Mouse (Mus musculus): ENCODE results near the gene Igfbp4.

GRCm38 (mm10) chr11:99045159-99045889 is 4.3 kb downstream of the Igfbp4 start:
- TF ChIP-seq ZNF384 (IDR thresholded peaks at IDR 0.05; ENCODE audit: low read depth, low read length) (no peak), MAFK (IDR thresholded peaks at IDR 0.05; ENCODE audit: insufficient read depth, low read depth, low read length) (no peak), ZC3H11A (IDR thresholded peaks at IDR 0.05; ENCODE audit: borderline replicate concordance, low read depth, low read length) (no peak)
